Mouse (Mus musculus): ENCODE measurements around the gene Ccnb1. TPM values are rescaled to one million over a fixed set of nuclear protein-coding genes. Genes with fewer than 3 reads are reported as not detected.

Ccnb1 gene
- total and polyA plus RNA-seq, 3 experiments = 7.1 to 312 (median 275) TPM

- Histone ChIP-seq H3K9me3 (replicated peaks) (no peaks in the 10 kb centered on the region), H3K36me3 (replicated peaks) (peaks cover 58% of the 10 kb centered on the region), H3K4me3 (ENCODE audit: low read depth, low read length) (peak overlapping the region; percentile 86), H3K27me3 (ENCODE audit: insufficient read depth, low read length) (no peaks in the 10 kb centered on the region), H3K4me1 (ENCODE audit: insufficient read depth, low read depth, low read length) (peaks cover 70% of the 10 kb centered on the region)
- DNase-seq (ENCODE audit: low spot score) (no peak), ATAC-seq (ENCODE audit: extremely low read depth, insufficient number of reproducible peaks, low FRiP score, poor library complexity, severe bottlenecking) (no peak)
- no peak for TF ChIP-seq CTCF (IDR thresholded peaks at IDR 0.05; ENCODE audit: low read depth, low read length)
- TF ChIP-seq GATA1 (IDR thresholded peaks at IDR 0.05; ENCODE audit: borderline replicate concordance, low read length) = no peak
- TF ChIP-seq POLR2AphosphoS5 (IDR thresholded peaks at IDR 0.05; ENCODE audit: insufficient replicate concordance, low read depth, low read length) = no peak
- no peak for TF ChIP-seq GATA2 (IDR thresholded peaks at IDR 0.05; ENCODE audit: borderline replicate concordance, low read depth, low read length)
- no peak for TF ChIP-seq TAL1 (conservative IDR thresholded peaks at IDR 0.05; ENCODE audit: low read depth, low read length)
Observed at GRCm38 (mm10) chr13:100776056-100776419, 10.3 kb downstream of the Ccnb1 start.

GRCm38 (mm10) chr13:100775252-100776055 lies 10.9 kb downstream of the Ccnb1 start, which contains the start of gene Cenph:
Cenph (minus strand) TSS chr13:100775899.
- Histone ChIP-seq H3K9me3 (replicated peaks) (0 out of 2 replicates have a peak, but pooled peaks cover 3% of the 10 kb centered on the region), H3K4me3 (ENCODE audit: low read depth, low read length) (peak within 1 kb of the TSS; percentile 86), H3K36me3 (replicated peaks) (peaks cover 58% of the 10 kb centered on the region), H3K4me1 (ENCODE audit: insufficient read depth, low read depth, low read length) (peaks cover 66% of the 10 kb centered on the region), H3K27me3 (ENCODE audit: insufficient read depth, low read length) (no peaks in the 10 kb centered on the region)
- ATAC-seq (ENCODE audit: extremely low read depth, insufficient number of reproducible peaks, low FRiP score, poor library complexity, severe bottlenecking) = peak; percentile 81
- DNase-seq (ENCODE audit: low spot score) = peak; percentile 68
- TF ChIP-seq GATA2 (IDR thresholded peaks at IDR 0.05; ENCODE audit: borderline replicate concordance, low read depth, low read length) (no peak), CTCF (IDR thresholded peaks at IDR 0.05; ENCODE audit: low read depth, low read length) (no peak), TAL1 (conservative IDR thresholded peaks at IDR 0.05; ENCODE audit: low read depth, low read length) (no peak), POLR2AphosphoS5 (IDR thresholded peaks at IDR 0.05; ENCODE audit: insufficient replicate concordance, low read depth, low read length) (no peak), GATA1 (IDR thresholded peaks at IDR 0.05; ENCODE audit: borderline replicate concordance, low read length) (no peak)

GRCm38 (mm10) chr13:100774704-100775103 lies 11.7 kb downstream of the Ccnb1 start:
- H3K4me1 ChIP-seq (ENCODE audit: insufficient read depth, low read depth, low read length) = peaks cover 59% of the 10 kb centered on the region
- no peaks in the 10 kb centered on the region for H3K27me3 ChIP-seq (ENCODE audit: insufficient read depth, low read length)
- ATAC-seq (ENCODE audit: extremely low read depth, insufficient number of reproducible peaks, low FRiP score, poor library complexity, severe bottlenecking) = no peak
- H3K36me3 ChIP-seq (replicated peaks) = peaks cover 59% of the 10 kb centered on the region
- DNase-seq (ENCODE audit: low spot score) = no peak
- H3K4me3 ChIP-seq (ENCODE audit: low read depth, low read length) = peak overlapping the region; percentile 86
- TF ChIP-seq CTCF (IDR thresholded peaks at IDR 0.05; ENCODE audit: low read depth, low read length) (no peak), GATA2 (IDR thresholded peaks at IDR 0.05; ENCODE audit: borderline replicate concordance, low read depth, low read length) (no peak), TAL1 (conservative IDR thresholded peaks at IDR 0.05; ENCODE audit: low read depth, low read length) (no peak), POLR2AphosphoS5 (IDR thresholded peaks at IDR 0.05; ENCODE audit: insufficient replicate concordance, low read depth, low read length) (no peak), GATA1 (IDR thresholded peaks at IDR 0.05; ENCODE audit: borderline replicate concordance, low read length) (no peak)
- 0 out of 2 replicates have a peak, but pooled peaks cover 3% of the 10 kb centered on the region for H3K9me3 ChIP-seq (replicated peaks)

DNA sequence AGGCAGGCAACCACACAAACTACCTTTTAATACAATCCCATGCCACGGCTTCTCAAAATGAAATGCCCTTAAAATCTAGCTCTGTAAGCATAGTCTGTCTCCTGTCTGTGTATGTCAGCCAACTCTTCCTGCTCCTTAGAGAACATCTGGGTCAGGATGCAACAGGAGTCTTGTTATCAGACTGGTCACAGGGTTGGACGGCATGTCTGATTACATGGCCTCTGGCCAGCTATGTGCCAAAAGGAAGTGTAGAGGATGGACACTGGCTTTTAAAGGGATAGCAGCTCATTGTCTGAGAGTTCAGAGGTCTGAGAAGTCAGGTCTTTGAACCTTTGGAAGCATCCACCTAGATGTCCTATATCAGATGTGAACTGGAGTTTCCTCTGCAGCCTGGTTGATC lies 31.0 kb downstream of the Ccnb1 start:
- TF ChIP-seq CTCF (IDR thresholded peaks at IDR 0.05; ENCODE audit: low read depth, low read length) (no peak), GATA1 (IDR thresholded peaks at IDR 0.05; ENCODE audit: borderline replicate concordance, low read length) (no peak), GATA2 (IDR thresholded peaks at IDR 0.05; ENCODE audit: borderline replicate concordance, low read depth, low read length) (no peak), POLR2AphosphoS5 (IDR thresholded peaks at IDR 0.05; ENCODE audit: insufficient replicate concordance, low read depth, low read length) (no peak), TAL1 (conservative IDR thresholded peaks at IDR 0.05; ENCODE audit: low read depth, low read length) (no peak)
- H3K4me1 ChIP-seq (ENCODE audit: insufficient read depth, low read depth, low read length) = peaks cover 44% of the 10 kb centered on the region
- H3K36me3 ChIP-seq (replicated peaks) = peaks cover 28% of the 10 kb centered on the region
- DNase-seq (ENCODE audit: low spot score) = no peak
- no peaks in the 10 kb centered on the region; the same call in 1 of the 2 replicates for H3K9me3 ChIP-seq (replicated peaks)
- no peaks in the 10 kb centered on the region for H3K27me3 ChIP-seq (ENCODE audit: insufficient read depth, low read length)
- no peak overlapping the region for H3K4me3 ChIP-seq (ENCODE audit: low read depth, low read length)
- ATAC-seq (ENCODE audit: extremely low read depth, insufficient number of reproducible peaks, low FRiP score, poor library complexity, severe bottlenecking) = no peak

- Histone ChIP-seq H3K36me3 (replicated peaks) (peaks cover 16% of the 10 kb centered on the region), H3K4me1 (ENCODE audit: insufficient read depth, low read depth, low read length) (peaks cover 54% of the 10 kb centered on the region), H3K9me3 (replicated peaks) (no peaks in the 10 kb centered on the region; the same call in 1 of the 2 replicates), H3K4me3 (ENCODE audit: low read depth, low read length) (no peak overlapping the region), H3K27me3 (ENCODE audit: insufficient read depth, low read length) (no peaks in the 10 kb centered on the region)
- ATAC-seq (ENCODE audit: extremely low read depth, insufficient number of reproducible peaks, low FRiP score, poor library complexity, severe bottlenecking) (no peak), DNase-seq (ENCODE audit: low spot score) (no peak)
- TF ChIP-seq POLR2AphosphoS5 (IDR thresholded peaks at IDR 0.05; ENCODE audit: insufficient replicate concordance, low read depth, low read length) (no peak), CTCF (IDR thresholded peaks at IDR 0.05; ENCODE audit: low read depth, low read length) (no peak), GATA1 (IDR thresholded peaks at IDR 0.05; ENCODE audit: borderline replicate concordance, low read length) (no peak), TAL1 (conservative IDR thresholded peaks at IDR 0.05; ENCODE audit: low read depth, low read length) (no peak), GATA2 (IDR thresholded peaks at IDR 0.05; ENCODE audit: borderline replicate concordance, low read depth, low read length) (no peak)
Observed at GRCm38 (mm10) chr13:100754186-100754585, 32.2 kb downstream of the Ccnb1 start.

GRCm38 (mm10) chr13:100753011-100753410 lies 33.4 kb downstream of the Ccnb1 start:
- peak overlapping the region; percentile 13; the same call in 1 of the 2 replicates for H3K4me3 ChIP-seq (ENCODE audit: low read depth, low read length)
- no peaks in the 10 kb centered on the region; the same call in 1 of the 2 replicates for H3K9me3 ChIP-seq (replicated peaks)
- peaks cover 7% of the 10 kb centered on the region for H3K36me3 ChIP-seq (replicated peaks)
- DNase-seq (ENCODE audit: low spot score) (no peak), ATAC-seq (ENCODE audit: extremely low read depth, insufficient number of reproducible peaks, low FRiP score, poor library complexity, severe bottlenecking) (no peak)
- H3K27me3 ChIP-seq (ENCODE audit: insufficient read depth, low read length) = no peaks in the 10 kb centered on the region
- no peak for TF ChIP-seq POLR2AphosphoS5 (IDR thresholded peaks at IDR 0.05; ENCODE audit: insufficient replicate concordance, low read depth, low read length)
- peaks cover 63% of the 10 kb centered on the region for H3K4me1 ChIP-seq (ENCODE audit: insufficient read depth, low read depth, low read length)
